In genomic region chr10:89386461-89386860, GRCm38 (mm10) we compare ENCODE assay signal across 25 mouse cellular contexts. TPM values are rescaled to one million over a fixed set of nuclear protein-coding genes. Genes with fewer than 3 reads are reported as not detected.
A peak's percentile ranks its signal among the peaks of the same experiment; 100 is the strongest.
DNase-seq lines count a peak whose midpoint lies in the region; ATAC-seq lines count a peak whose summit lies in the region.
"Had no signal": no experiment of that assay in that cellular context is flagged by ENCODE, and none has a peak within 500 bp of the region (broad histone marks: within the 10 kb centered on the region; RNA-seq: fewer than 3 reads in every experiment).

No protein-coding gene starts in this region.

- no peak overlapping the region for H3K9ac ChIP-seq in hindbrain, embryonic 13.5 days
- H3K9ac ChIP-seq: embryonic facial prominence, embryonic 13.5 days; embryonic facial prominence, embryonic 15.5 days; forebrain, embryonic 12.5 days had no signal

- H3K4me2 ChIP-seq in hindbrain, embryonic 13.5 days, result no peak overlapping the region
- H3K4me2 ChIP-seq: embryonic facial prominence, embryonic 13.5 days; embryonic facial prominence, embryonic 15.5 days; forebrain, embryonic 12.5 days had no signal

- DNase-seq in frontal cortex, postnatal 14 days (ENCODE audit: low spot score in 2 of 2), result no peak
- DNase-seq: adrenal gland, adult 2 months; adrenal gland, postnatal 10 days; adrenal gland, postnatal 25 days; cerebellum, adult 11 months; cerebellum, adult 18-20 months; cerebellum, adult 8-10 months; cerebellum, adult 9-11 months; cerebellum, postnatal 14 days; cerebellum, postnatal 36 days; embryo, embryonic 11 days had no signal

- H3K27ac ChIP-seq in hindbrain, embryonic 13.5 days, result no peak overlapping the region
- H3K27ac ChIP-seq: embryonic facial prominence, embryonic 13.5 days; embryonic facial prominence, embryonic 15.5 days; forebrain, embryonic 10.5 days; forebrain, embryonic 12.5 days had no signal

- 0 out of 2 replicates have a peak, but pooled peaks cover 3% of the 10 kb centered on the region for H3K27me3 ChIP-seq in hindbrain, embryonic 13.5 days
- H3K27me3 ChIP-seq: embryonic facial prominence, embryonic 13.5 days; embryonic facial prominence, embryonic 15.5 days had no signal

- H3K36me3 ChIP-seq in hindbrain, embryonic 13.5 days, result no peaks in the 10 kb centered on the region
- H3K36me3 ChIP-seq: embryonic facial prominence, embryonic 13.5 days; embryonic facial prominence, embryonic 15.5 days; forebrain, embryonic 10.5 days; forebrain, embryonic 12.5 days; G1E had no signal

- H3K4me3 ChIP-seq in hindbrain, embryonic 13.5 days, result no peak overlapping the region
- H3K4me3 ChIP-seq: embryonic facial prominence, embryonic 13.5 days; embryonic facial prominence, embryonic 15.5 days; erythroblast, embryonic 14.5 days; forebrain, embryonic 10.5 days; forebrain, embryonic 12.5 days had no signal

- H3K9me3 ChIP-seq in hindbrain, embryonic 13.5 days, result no peaks in the 10 kb centered on the region
- H3K9me3 ChIP-seq: embryonic facial prominence, embryonic 13.5 days; embryonic facial prominence, embryonic 15.5 days; forebrain, embryonic 10.5 days; forebrain, embryonic 12.5 days; G1E had no signal

- 91% methylated on average over 3 of the region's 3 CpGs for WGBS in hindbrain, embryonic 13.5 days

- H3K4me1 ChIP-seq in hindbrain, embryonic 13.5 days (replicated peaks), result no peaks in the 10 kb centered on the region
- H3K4me1 ChIP-seq: embryonic facial prominence, embryonic 13.5 days; embryonic facial prominence, embryonic 15.5 days; forebrain, embryonic 12.5 days had no signal

- ATAC-seq in CD4-positive, CD25-positive, alpha-beta regulatory T cell, adult 4 months, result peak; percentile 77
- ATAC-seq in activated CD4-positive, CD25-positive, alpha-beta regulatory T cell, adult 4 months, result peak; percentile 40
- ATAC-seq in hindbrain, embryonic 13.5 days (ENCODE audit: low FRiP score), result no peak
- ATAC-seq in monocyte, adult 5-6 weeks (replicated peaks; ENCODE audit: insufficient number of reproducible peaks, low FRiP score, low TSS enrichment, poor library complexity, severe bottlenecking), result no peak
- ATAC-seq: forebrain, embryonic 14.5 days; forebrain, embryonic 16.5 days; Patski had no signal

RNA-seq across cellular contexts. Expression of gene Ano4, which starts 41.9 kb away (rescaled TPM):
- polyA plus RNA-seq in CD4-positive, CD25-positive, alpha-beta regulatory T cell, adult 4 months (2017; shearing (Covaris generic)), result not detected
- not detected for polyA plus RNA-seq in activated CD4-positive, CD25-positive, alpha-beta regulatory T cell, adult 4 months (2017; shearing (Covaris generic))
- 6.8 and 7.2 TPM in 2 replicates for polyA plus RNA-seq in hindbrain, embryonic 13.5 days (2015; fragmentation: Nextera tagmentation; extraction: Ambion mirVana)
- not detected in 3 replicates for total RNA-seq in monocyte, adult 5-6 weeks (2017)
- polyA plus RNA-seq: C2C12; erythroblast, embryonic 14.5 days; G1E; Patski had no signal

RNA-seq across cellular contexts. Expression of gene Gas2l3, which starts 57.3 kb away (rescaled TPM):
- polyA plus RNA-seq in CD4-positive, CD25-positive, alpha-beta regulatory T cell, adult 4 months (2017; shearing (Covaris generic)), result 1 to 10 TPM; 1.5 to 3.3 TPM
- 1 to 10 TPM; 3.0 to 4.0 TPM for polyA plus RNA-seq in activated CD4-positive, CD25-positive, alpha-beta regulatory T cell, adult 4 months (2017; shearing (Covaris generic))
- polyA plus RNA-seq in hindbrain, embryonic 13.5 days (2015; fragmentation: Nextera tagmentation; extraction: Ambion mirVana), result 7.1 and 7.8 TPM in 2 replicates
- total RNA-seq in monocyte, adult 5-6 weeks (2017), result 1.3 to 6.1 TPM (median 1.7 TPM) in 3 replicates
- polyA plus RNA-seq: G1E had no signal

Comparison
In these comparisons a context has a peak if more than half of its experiments do, and no peak if none do; other contexts are left out.
1. ATAC-seq: peak in CD4-positive, CD25-positive, alpha-beta regulatory T cell, adult 4 months (single experiment) and activated CD4-positive, CD25-positive, alpha-beta regulatory T cell, adult 4 months (single experiment); none in hindbrain, embryonic 13.5 days (single experiment) and monocyte, adult 5-6 weeks (single experiment).